Mouse (Mus musculus): ENCODE measurements around the gene Ten1. TPM values are rescaled to one million over a fixed set of nuclear protein-coding genes. Genes with fewer than 3 reads are reported as not detected.
A peak's percentile ranks its signal among the peaks of the same experiment; 100 is the strongest.

The Ten1 gene
- 10 to 100 TPM; 33.7 to 39.8 TPM for total RNA-seq (2021)
- long read RNA-seq, transcript Ten1-201 (4 exons, 902 nt): major isoform, 8 of 13 reads
- long read RNA-seq, partial matches to known transcripts: 3 of 13 reads
- long read RNA-seq, other reads (novel, unspliced or antisense): 2 of 13 reads

DNA sequence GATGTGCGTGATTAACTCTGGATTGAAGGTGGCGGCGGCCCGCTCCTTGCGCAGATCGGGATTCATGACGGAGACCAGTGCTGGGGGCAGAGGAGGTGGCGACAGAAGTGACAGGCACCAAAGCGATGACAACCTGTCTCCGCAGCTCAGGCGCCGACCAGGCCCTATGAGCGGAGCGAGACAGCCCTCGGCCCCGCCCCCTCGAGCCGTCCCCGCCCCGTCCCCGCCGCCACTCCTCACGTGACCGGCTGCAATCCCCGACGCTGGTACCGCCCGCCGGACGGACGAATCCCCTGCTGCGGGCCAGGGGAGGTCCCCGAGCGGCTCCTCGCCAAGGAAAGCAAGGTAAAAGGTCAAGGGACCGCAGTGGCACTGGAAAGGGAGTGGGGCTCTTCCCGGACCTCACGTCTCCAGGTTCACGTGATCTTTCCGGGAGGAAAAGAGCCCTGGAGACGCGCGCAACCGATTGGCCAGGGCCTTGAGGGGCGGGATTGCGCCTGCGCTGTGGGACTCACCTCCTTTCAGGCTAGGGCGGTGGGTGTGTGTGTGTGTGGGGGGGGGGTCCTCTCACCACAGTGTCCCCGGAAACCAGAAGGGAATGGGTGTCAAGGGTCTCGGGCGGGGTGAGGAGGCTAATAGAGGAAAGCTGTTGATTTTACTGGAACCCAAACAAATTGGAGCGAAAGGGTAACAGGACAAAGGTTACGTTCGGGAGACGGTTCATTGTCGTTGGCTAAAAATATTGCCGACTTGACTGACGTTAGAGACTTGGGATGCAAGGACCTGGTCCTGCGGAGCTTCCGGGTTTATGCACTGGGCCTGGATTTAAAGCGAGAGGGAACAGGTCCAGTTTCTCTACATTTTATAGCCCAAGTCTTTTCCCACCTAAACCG is at the start of gene Ten1, which contains the start of gene Acox1:
Ten1 (plus strand) TSS at position 217 of the 893 bp plus-strand sequence.
Acox1 (minus strand) TSS at position 407 of the 893 bp plus-strand sequence.
- DNase-seq (ENCODE audit: low spot score in 2 of 2): peak; percentile 94 to 96

DNA sequence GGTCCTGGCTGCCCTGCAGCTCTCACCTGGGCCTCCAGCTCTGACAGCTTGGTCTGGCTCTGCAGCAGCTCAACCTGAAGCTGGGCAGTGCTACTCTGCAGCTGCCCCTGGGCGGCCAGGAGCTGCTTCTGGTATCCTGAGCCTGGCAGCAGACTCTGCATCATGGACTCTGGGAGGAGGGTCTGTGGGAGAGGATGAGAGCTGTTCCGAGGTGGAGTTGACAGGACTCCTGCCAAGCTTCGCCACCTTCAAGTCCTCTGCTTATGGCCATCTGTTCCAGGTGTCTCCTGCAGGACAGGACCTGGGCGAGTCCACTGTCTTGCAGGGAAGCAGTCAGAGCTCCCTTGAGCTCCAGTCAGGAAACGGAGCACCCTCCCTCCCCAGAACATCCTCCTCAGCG is 49.3 kb upstream of the Ten1 start:
- DNase-seq (ENCODE audit: low spot score in 2 of 2): no peak

DNA sequence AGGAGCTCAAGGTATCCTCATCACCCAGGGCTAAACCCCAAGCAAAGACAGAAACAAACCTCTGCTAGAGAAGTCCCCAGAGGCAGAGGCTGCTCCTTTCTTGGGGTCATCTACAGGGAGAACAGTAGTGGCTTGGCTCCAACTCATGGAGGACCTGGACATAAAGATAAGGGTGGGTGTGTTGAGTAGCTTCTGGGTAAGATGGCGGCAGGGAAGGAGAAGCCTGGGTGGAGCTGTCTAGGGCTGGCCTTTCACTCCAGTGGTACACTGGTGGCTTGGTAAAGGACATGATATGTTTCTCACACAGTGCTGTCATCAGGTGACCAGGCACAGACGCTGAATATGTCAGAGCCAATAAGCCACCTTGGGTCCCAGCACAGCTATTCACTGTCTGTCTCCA is 47.7 kb upstream of the Ten1 start:
- DNase-seq (ENCODE audit: low spot score in 2 of 2): no peak

DNA sequence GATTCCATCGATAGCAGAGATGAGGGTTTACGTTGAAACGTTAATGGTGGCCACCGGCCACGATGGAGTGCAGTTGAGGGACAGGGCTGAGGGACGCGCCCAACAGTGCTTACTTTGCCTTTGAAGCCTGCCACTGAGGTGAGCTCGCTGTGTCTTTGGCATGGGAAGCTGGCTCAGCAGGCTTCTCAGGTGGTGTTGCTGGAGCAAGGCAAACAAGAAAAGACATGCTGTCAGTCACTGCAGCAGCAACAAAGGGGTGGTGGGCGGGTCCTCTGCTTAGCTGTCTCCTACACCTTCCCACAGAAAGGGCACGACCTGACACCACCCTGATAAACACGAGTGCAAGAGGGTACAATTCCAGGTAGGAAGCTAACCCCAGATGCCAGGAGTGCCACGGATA is 37.3 kb upstream of the Ten1 start:
- no peak for DNase-seq (ENCODE audit: low spot score in 2 of 2)

DNA sequence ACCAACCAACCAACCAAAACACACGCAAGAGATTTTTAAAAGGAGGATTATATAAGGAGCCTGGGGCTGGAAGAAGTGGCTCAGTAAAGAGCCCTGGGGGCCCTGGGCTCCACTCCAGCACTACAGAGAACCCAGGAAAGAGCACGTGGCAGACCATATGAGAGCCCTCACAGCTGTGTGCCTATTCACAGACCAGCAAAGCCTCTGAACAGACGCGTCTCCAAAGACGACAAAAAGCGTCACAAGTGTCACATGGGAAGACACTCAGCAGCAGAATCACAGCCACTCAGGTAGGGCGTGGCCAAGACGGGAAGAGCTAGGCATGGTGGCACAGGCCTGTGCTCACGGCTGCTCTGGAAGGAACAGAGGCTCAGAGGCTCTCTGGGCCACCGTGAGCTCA is 36.5 kb upstream of the Ten1 start:
- peak; percentile 54 to 62 for DNase-seq (ENCODE audit: low spot score in 2 of 2)

DNA sequence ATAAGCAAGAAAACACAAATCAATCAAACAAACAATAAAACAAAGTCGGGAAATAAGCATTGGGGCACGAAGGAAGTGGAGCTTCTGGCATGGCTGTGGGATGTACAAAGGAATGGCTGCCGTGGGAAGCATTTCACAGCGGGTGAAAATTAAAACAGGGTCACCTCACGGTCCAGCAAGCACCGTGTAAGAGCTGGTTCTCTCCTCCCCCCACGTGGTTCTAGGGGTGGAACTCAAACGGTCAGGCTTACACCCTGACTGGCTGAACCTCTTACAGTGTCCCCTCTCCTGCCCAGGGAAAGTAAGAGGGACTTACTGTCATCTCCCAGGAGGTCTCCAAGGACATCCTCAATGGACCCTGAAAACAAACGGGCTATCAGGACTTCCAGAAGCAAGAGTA is 35.7 kb upstream of the Ten1 start:
- no peak for DNase-seq (ENCODE audit: low spot score in 2 of 2)

DNA sequence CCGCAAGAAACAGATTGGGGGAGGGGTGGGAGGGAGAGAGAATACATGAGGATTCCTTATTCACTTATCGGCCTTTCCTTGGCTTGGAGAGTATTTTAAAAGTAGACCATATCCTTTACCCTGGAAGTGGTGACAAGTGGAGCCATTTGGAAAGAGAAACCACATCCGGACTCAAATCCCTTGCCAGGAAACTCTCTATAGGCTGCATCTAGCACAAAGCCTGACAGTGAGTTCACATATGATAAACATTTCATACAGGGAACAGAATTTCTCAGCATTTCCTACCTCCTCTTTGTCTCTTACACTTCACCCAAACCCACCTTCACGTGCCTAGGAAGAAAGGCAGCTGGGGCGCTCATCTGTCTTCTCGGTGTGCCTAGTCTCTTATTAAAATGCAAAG is 31.4 kb upstream of the Ten1 start:
- DNase-seq (ENCODE audit: low spot score in 2 of 2): no peak

DNA sequence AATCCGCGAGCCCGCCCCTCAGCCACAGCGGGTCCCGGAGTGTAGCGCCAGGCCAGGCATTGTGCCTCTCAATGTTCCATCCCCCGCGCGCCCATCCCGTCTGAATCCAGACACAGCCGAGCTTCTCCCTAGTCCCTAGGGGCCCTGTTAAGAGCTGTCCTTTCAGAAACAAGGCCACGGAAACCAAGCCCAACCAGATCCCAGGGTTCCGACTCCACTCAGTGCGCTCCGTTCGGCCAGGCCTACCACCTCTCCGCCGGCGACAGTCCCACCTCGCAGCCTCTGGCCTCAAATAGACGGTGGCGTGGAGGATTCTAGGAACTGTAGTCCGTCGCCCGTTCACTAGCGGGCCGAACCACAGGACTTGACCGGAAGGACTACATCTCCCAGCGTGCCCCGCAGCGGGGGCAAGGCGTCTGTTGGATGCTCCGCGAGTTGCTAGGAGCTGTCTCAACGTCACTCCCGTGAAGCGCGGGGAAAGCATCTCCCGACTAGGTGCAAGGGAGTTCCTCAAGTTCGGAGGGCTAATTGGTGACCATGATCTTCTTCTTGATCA is 30.7 kb upstream of the Ten1 start, which contains the start of gene Fbf1:
Fbf1 (minus strand) TSS at position 283 of the 556 bp plus-strand sequence.
- peak; percentile 97 for DNase-seq (ENCODE audit: low spot score in 2 of 2)

DNA sequence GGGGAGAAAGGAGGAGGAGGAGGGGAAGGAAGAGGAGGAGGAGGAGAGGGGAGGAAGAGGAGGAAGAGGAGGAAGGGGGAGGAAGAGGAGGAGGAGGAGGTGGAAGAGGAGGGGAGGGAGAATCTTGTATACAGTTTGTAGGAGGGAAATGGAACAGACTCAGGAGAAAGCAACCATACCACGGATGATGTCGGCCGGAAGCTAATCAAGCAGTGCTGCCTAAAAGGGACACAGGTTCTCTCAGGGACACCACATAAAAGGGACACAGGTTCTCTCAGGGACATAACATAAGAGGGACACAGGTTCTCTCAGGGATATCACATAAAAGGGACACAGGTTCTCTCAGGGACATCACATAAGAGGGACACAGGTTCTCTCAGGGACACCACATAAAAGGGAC is 29.4 kb upstream of the Ten1 start:
- DNase-seq (ENCODE audit: low spot score in 2 of 2): no peak

DNA sequence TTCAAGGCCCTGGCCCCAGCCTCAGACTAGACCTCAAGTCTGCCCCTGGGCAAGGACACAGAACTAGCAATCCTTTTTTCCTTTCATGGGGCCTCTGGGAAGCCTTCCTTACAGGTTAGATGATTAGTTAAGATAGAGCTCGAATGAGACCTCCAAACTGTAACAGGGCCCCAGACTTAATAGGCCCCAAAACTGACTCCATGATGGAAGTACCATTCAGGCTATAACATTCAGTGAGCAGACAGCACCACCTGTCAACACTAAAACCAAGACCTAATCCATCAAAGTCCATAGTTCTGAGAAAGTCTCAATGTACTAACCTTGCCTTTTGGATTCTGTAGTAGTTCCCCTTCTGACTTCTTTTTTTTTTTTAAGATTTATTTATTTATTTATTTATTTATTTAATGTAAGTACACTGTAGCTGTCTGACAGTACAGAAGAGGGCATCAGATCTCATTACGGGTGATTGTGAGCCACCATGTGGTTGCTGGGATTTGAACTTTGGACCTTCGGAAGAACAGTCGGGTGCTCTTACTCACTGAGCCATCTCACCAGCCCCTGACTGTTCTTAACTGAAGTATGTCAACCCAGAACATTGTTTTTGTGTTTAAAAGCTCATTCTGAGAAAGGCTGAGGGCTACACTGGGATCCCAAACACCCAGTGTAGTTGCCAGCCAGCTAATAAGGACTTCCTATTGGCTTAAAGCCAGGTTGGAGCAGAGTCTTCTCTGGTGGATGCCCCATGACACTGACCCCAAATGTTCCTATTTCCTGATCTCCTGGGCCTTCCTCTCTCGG is 28.5 kb upstream of the Ten1 start:
- no peak for DNase-seq (ENCODE audit: low spot score in 2 of 2)

DNA sequence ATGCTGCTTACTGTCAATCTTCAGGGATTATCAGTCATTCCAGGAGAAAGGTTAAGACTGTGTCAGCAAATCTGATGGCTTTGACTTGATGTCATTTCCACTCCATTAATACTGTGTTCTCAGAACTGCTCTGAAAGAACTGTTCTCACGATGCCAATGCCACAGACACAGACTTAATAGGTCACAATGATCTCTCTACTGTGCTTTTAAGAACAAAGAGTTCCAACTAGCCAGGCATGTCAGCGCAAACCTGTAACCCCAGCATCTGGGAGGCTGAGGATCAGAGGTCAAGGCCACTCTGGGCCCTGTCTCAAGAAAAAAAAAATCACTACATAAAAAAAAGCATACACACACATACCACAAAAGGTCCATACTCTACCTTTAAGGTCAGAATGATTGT is 26.7 kb upstream of the Ten1 start:
- no peak for DNase-seq (ENCODE audit: low spot score in 2 of 2)

DNA sequence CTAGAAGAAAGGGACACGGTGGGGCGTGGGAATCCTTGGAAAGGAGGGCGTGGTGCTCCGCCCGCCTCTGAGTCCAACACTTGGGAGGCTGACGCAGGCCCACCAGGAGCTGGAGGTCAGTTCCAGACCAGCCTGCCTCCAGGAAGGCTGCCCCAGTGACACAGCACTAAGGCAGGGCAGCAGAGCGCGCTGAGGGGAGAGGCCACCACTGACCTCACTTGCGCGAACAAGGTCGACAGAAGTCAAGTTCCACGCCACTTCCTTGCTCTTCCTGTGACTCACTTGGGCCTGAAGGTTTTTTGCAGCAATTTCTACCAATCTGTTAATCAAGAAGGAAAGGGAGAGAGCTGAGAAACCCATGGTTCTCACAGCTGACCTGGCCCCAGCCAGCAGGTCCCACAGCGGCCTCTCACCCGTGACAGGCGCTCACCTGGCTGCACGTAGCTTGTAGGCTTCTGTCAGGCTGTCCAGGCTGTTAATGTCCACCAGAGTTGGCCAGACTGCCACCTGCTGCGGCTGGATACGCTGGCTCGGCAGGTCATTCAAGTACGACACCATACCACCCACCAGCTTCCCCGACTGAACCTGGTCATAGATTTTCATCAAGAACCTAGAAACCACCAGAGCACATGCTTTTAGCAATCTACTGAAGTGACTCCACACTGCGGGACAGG is 23.7 kb upstream of the Ten1 start:
- DNase-seq (ENCODE audit: low spot score in 2 of 2): no peak

DNA sequence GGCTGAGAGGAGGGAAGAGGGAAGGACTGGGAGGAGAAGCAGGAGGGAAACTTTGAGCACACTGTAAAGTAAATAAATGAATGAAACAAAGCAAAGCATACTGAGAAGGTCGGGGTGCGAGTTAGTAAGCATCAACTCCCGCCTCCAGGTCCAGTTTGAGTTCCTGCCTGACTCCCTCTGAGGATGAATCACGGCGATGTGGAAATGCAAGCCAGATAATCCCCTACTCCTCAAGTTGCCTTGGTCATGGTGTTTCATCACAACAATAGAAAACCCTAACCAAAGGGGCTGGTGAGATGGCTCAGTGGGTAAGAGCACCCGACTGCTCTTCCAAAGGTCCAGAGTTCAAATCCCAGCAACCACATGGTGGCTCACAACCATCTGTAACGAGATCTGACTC is 22.6 kb upstream of the Ten1 start:
- DNase-seq (ENCODE audit: low spot score in 2 of 2): no peak

DNA sequence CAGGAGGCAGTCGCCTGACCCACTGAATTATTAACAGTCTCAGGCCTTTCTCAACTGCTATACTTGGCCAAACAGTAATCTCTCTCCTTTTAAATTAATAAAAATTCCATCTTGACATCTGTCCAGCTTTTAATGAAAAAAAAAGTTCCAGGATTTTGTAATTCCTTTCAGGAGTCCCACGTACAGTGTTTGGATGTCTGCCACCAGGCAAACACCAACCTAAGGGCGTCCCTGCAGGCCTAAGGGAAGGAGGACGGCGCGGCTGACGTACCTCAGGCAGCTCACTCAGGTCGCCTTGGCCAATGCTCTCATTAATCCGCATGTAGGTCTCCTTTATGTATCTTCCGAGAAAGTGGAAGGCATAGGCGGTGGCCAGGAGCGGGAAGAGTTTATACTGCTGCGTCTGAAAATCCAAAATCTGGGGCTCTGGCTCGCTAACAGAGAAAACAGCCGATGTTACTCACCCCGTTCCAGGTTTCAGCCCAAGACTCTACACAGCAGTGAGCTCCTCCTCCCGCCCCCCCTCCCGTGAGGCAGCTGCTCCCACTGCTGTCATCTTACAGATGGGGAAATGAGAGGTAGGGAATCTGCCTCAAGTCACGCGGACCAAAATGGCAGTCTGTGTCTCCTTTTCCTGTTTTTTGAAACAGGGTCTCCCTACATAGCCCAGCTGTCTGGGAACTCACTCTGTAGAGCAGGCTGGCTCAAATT is 20.1 kb upstream of the Ten1 start:
- peak in 1 of 2 experiments; percentile 21 for DNase-seq (ENCODE audit: low spot score in 2 of 2)

DNA sequence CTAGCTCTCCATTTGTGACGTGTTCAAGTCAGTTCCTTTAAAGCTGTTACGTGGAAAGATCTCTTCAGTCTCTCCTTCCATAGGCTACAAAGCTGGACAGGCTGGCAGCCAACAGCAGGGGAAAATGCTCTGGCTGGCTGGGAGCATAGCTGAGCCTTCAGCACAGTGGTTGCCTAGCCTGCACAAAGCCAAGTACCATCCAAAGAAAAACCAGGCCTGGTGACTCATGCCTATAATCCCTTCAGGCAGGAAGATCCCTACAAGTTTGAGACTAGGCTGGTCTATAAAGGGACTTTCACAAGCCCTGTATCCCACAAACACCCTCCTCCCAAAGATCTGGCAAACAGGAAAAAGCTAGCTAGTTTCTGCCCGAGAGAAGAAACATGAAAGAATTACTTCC is 12.8 kb upstream of the Ten1 start:
- no peak for DNase-seq (ENCODE audit: low spot score in 2 of 2)

DNA sequence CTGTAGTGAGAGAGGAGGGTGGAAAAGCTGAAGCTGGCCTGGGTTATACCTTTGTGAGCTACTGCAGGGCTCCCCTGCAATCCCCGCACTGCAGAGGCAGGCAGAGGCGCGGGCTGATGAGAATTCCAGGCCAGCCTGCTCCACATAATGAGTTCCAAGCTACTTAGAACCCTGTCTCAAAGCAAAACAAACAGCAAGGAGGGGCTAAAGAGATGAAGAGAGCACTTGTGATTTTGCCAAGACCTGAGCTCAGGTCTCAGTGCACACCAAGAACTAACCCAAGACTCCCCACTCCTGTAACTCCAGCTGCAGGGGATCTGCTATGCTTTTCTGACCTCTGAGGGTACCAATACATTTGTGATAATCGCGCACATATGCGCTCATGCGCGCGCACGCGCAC is 12.3 kb upstream of the Ten1 start:
- no peak for DNase-seq (ENCODE audit: low spot score in 2 of 2)

DNA sequence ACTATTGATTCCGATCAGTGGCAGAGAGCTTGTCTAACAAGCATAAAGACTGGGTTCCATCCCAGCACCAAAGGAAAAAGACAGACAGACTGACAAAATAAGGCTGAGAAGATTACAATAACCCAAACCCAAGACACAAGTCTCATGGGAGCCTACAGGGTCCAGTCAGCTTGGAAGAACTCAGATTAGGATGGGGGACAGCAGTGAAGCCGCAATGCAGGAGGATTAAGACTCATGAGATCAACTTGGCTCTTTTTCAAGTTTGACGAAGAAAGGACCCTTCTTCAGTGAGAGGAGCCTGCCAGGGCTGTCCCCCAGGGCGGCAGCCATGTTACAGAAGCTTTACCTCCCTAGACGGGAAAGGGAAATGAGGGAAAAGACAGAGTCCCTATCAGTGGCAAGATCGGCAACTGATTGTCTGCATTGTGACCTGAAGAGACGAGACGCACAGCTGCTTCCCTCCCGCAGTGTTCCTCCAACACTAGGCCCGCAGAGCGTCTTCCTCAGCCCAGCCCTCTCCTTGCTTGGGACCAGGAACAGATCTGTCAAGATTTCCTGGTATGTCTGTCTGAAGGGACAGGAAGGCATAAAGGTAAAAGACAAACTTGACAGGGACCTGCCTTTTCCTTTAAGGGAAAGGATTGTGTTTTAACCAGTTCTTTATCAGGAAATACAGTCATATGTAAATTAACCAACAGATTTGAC is 11.3 kb upstream of the Ten1 start:
- no peak for DNase-seq (ENCODE audit: low spot score in 2 of 2)

DNA sequence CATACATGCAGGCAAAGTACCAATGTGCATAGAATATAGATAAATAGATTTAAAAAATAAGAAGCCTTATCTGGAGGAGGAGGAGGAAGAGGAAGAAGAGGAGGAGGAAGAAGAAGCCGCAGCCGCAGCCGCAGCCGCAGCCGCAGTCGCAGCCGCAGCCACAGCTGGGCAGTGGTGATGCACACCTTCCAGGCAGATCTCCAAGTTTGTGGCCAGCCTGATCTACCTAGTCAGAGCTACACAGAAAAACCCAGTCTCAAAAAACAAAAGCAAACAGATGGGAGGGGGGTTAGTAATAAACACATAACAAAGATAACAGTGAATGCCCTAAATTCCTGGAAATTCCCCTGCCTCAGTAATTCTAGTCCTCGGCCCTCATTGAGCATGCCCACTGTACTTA is 4.0 kb upstream of the Ten1 start:
- DNase-seq (ENCODE audit: low spot score in 2 of 2): no peak

DNA sequence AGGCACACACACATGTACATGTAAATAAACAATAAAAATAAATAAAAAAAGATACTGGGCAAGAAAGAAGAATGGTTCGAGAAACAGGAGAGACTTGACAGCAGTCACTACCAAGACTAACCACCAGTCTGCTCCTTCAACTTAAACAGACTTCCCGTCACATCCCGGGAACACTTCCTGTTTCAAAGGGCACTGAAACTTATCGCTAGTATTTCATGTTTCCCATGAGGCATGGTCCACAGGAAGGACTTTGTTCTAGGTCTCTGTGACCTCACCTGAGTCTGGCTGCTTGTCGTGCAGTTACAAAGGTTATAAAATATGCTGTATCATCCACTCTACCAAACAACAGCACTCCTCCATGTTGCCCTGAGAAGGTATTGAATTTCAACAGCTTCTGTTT is 3.4 kb upstream of the Ten1 start:
- no peak for DNase-seq (ENCODE audit: low spot score in 2 of 2)

DNA sequence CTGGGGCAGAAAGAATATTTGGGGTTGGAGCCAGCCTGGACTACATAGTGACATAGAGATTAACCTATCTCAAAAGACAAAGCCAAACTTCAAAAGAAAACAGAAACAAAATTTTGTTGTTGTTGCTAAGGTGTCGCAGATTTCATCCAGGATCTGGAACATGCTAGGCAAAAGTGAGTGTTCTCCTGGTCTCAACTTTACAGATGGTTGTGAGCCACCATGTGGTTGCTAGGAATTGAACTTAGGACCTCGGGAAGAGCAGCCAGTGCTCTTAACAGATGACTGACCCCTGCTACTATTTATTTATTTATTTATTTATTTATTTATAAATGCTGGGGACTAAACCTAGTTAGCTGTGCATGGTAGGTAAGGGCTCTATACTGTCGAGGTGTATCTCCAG is 2.3 kb upstream of the Ten1 start:
- no peak for DNase-seq (ENCODE audit: low spot score in 2 of 2)
